ENCODE assay signal across 11 mouse cellular contexts in genomic region chr11:16976937-16977336, GRCm38 (mm10). TPM values are rescaled to one million over a fixed set of nuclear protein-coding genes. Genes with fewer than 3 reads are reported as not detected.
A peak's percentile ranks its signal among the peaks of the same experiment; 100 is the strongest.
DNase-seq lines count a peak whose midpoint lies in the region; ATAC-seq and TF ChIP-seq lines count a peak whose summit lies in the region.
"Had no signal": no experiment of that assay in that cellular context is flagged by ENCODE, and none has a peak within 500 bp of the region (broad histone marks: within the 10 kb centered on the region; RNA-seq: fewer than 3 reads in every experiment).

No protein-coding gene starts in this region.

- H3K27ac ChIP-seq in heart, postnatal 0 days (ENCODE audit: low read depth), result no peak overlapping the region
- H3K27ac ChIP-seq in liver, embryonic 15.5 days (replicated peaks), result no peak overlapping the region
- H3K27ac ChIP-seq in gastrocnemius, adult 2 months, result no peak overlapping the region
- H3K27ac ChIP-seq in forebrain, embryonic 13.5 days, result no peak overlapping the region
- H3K27ac ChIP-seq: embryonic facial prominence, embryonic 13.5 days; limb, embryonic 12.5 days had no signal

- no peaks in the 10 kb centered on the region for H3K27me3 ChIP-seq in heart, postnatal 0 days (ENCODE audit: control insufficient read depth, insufficient read depth, low read length)
- H3K27me3 ChIP-seq in liver, embryonic 15.5 days, result no peaks in the 10 kb centered on the region
- H3K27me3 ChIP-seq in splenic B cell, adult 2 months (ENCODE audit: control insufficient read depth, insufficient read depth, low read length, poor library complexity, severe bottlenecking), result no peaks in the 10 kb centered on the region
- no peaks in the 10 kb centered on the region for H3K27me3 ChIP-seq in forebrain, embryonic 13.5 days
- H3K27me3 ChIP-seq: embryonic facial prominence, embryonic 13.5 days; limb, embryonic 12.5 days had no signal

- ATAC-seq in heart, postnatal 0 days (ENCODE audit: insufficient read depth, low read depth), result no peak; the same call in 1 of the 2 replicates
- peak; percentile 75 for ATAC-seq in liver, embryonic 15.5 days (ENCODE audit: insufficient read depth)
- ATAC-seq in forebrain, embryonic 13.5 days, result no peak

- WGBS in heart, postnatal 0 days, result 29% methylated on average over 4 of the region's 4 CpGs
- 10% methylated on average over 4 of the region's 4 CpGs for WGBS in liver, embryonic 15.5 days (ENCODE audit: insufficient replicate concordance)
- 90% methylated on average over 4 of the region's 4 CpGs for WGBS in forebrain, embryonic 13.5 days

- TF ChIP-seq CTCF in heart, postnatal 0 days (IDR thresholded peaks at IDR 0.05; ENCODE audit: low read depth), result no peak
- no peak for TF ChIP-seq CTCF in gastrocnemius, adult 2 months (IDR thresholded peaks at IDR 0.05)

- intact Hi-C loops in gastrocnemius, adult 2 months (cut with DNase I), result no loop called here

- H3K4me1 ChIP-seq in heart, postnatal 0 days (ENCODE audit: control insufficient read depth, insufficient read depth), result peaks cover 6% of the 10 kb centered on the region; the same call in 1 of the 2 replicates
- H3K4me1 ChIP-seq in liver, embryonic 15.5 days (replicated peaks), result 0 out of 2 replicates have a peak, but pooled peaks cover 13% of the 10 kb centered on the region
- H3K4me1 ChIP-seq in forebrain, embryonic 13.5 days, result no peaks in the 10 kb centered on the region
- H3K4me1 ChIP-seq: embryonic facial prominence, embryonic 13.5 days; limb, embryonic 12.5 days had no signal

- peak; percentile 48 to 53 for DNase-seq in spleen, postnatal 36 days (ENCODE audit: low spot score in 2 of 2)
- DNase-seq in spleen, adult 18-20 months, result no peak
- DNase-seq in heart, postnatal 0 days (ENCODE audit: low spot score), result peak; percentile 22
- DNase-seq in splenic B cell, adult 2 months (ENCODE audit: low read depth, low spot score), result peak; percentile 48
- no peak for DNase-seq in gastrocnemius, adult 2 months
- no peak for DNase-seq in adrenal gland, postnatal 10 days
- DNase-seq: midbrain, embryonic 14.5 days had no signal

- H3K4me2 ChIP-seq in heart, postnatal 0 days (ENCODE audit: low read depth, low read length), result no peak overlapping the region
- H3K4me2 ChIP-seq in liver, embryonic 15.5 days, result no peak overlapping the region
- no peak overlapping the region for H3K4me2 ChIP-seq in forebrain, embryonic 13.5 days
- H3K4me2 ChIP-seq: embryonic facial prominence, embryonic 13.5 days; limb, embryonic 12.5 days had no signal

- H3K4me3 ChIP-seq in heart, postnatal 0 days (ENCODE audit: low read depth, low read length), result no peak overlapping the region
- no peak overlapping the region for H3K4me3 ChIP-seq in liver, embryonic 15.5 days (replicated peaks)
- no peak overlapping the region for H3K4me3 ChIP-seq in gastrocnemius, adult 2 months
- H3K4me3 ChIP-seq in forebrain, embryonic 13.5 days, result no peak overlapping the region
- H3K4me3 ChIP-seq: embryonic facial prominence, embryonic 13.5 days; limb, embryonic 12.5 days had no signal

- H3K9me3 ChIP-seq in heart, postnatal 0 days (replicated peaks; ENCODE audit: control insufficient read depth, low read length), result no peaks in the 10 kb centered on the region
- H3K9me3 ChIP-seq in liver, embryonic 15.5 days (replicated peaks), result no peaks in the 10 kb centered on the region
- no peaks in the 10 kb centered on the region for H3K9me3 ChIP-seq in forebrain, embryonic 13.5 days (replicated peaks)
- H3K9me3 ChIP-seq: embryonic facial prominence, embryonic 13.5 days; limb, embryonic 12.5 days had no signal

- no peak for TF ChIP-seq EP300 in heart, postnatal 0 days (IDR thresholded peaks at IDR 0.05; ENCODE audit: low read depth)

- H3K9ac ChIP-seq in heart, postnatal 0 days (replicated peaks; ENCODE audit: low read depth, low read length), result no peak overlapping the region
- no peak overlapping the region for H3K9ac ChIP-seq in liver, embryonic 15.5 days
- no peak overlapping the region for H3K9ac ChIP-seq in forebrain, embryonic 13.5 days
- H3K9ac ChIP-seq: embryonic facial prominence, embryonic 13.5 days; limb, embryonic 12.5 days had no signal

- no peaks in the 10 kb centered on the region for H3K36me3 ChIP-seq in heart, postnatal 0 days (replicated peaks; ENCODE audit: control insufficient read depth, insufficient read depth, low read length)
- H3K36me3 ChIP-seq in liver, embryonic 15.5 days (replicated peaks), result no peaks in the 10 kb centered on the region
- peaks cover 17% of the 10 kb centered on the region for H3K36me3 ChIP-seq in splenic B cell, adult 2 months (ENCODE audit: control insufficient read depth, insufficient read depth, low read length, poor library complexity, severe bottlenecking)
- no peaks in the 10 kb centered on the region for H3K36me3 ChIP-seq in forebrain, embryonic 13.5 days (ENCODE audit: poor library complexity, severe bottlenecking)
- H3K36me3 ChIP-seq: embryonic facial prominence, embryonic 13.5 days; limb, embryonic 12.5 days had no signal

RNA-seq across cellular contexts. Expression of gene Fbxo48, which starts 25.8 kb away (rescaled TPM):
- 2.7 TPM in 1 of 2 replicates, not detected in the other for total RNA-seq in heart, postnatal 0 days (2014; rRNA removed; ENCODE audit: low replicate concordance)
- 0.27 and 0.48 TPM in 2 replicates for polyA plus RNA-seq in heart, postnatal 0 days (2015; fragmentation: Nextera tagmentation; extraction: Ambion mirVana)
- polyA plus RNA-seq in liver, embryonic 15.5 days (2015; fragmentation: Nextera tagmentation; extraction: Ambion mirVana), result 1.5 and 1.7 TPM in 2 replicates
- under 1 TPM in 1 of 2 experiments, not detected in 1; 0.31 TPM for total RNA-seq in gastrocnemius, adult 2 months (2021)
- polyA plus RNA-seq in forebrain, embryonic 13.5 days (2015; fragmentation: Nextera tagmentation; extraction: Ambion mirVana), result 1.6 and 1.9 TPM in 2 replicates
- 1 to 10 TPM; 1.3 to 2.1 TPM for total RNA-seq in adrenal gland, postnatal 10 days (2021)

Comparison
In these comparisons a context has a peak if more than half of its experiments do, and no peak if none do; other contexts are left out.
1. DNase-seq: peak in spleen, postnatal 36 days (2 of 2), heart, postnatal 0 days (single experiment) and splenic B cell, adult 2 months (single experiment); none in spleen, adult 18-20 months (0 of 2), gastrocnemius, adult 2 months (single experiment) and adrenal gland, postnatal 10 days (single experiment).